Mouse (Mus musculus) T-helper 2 cell (primary cell): ENCODE data around the gene Prc1.

Experiments used
- in situ Hi-C: fragments of 300-600 bp; cut with MboI, MseI; formaldehyde crosslinking; loops from one replicate; pipeline ENCODE4 v1.15.1; 2025; ENCODE audit warnings: high pct_unique_total_duplicates

Prc1 gene

DNA sequence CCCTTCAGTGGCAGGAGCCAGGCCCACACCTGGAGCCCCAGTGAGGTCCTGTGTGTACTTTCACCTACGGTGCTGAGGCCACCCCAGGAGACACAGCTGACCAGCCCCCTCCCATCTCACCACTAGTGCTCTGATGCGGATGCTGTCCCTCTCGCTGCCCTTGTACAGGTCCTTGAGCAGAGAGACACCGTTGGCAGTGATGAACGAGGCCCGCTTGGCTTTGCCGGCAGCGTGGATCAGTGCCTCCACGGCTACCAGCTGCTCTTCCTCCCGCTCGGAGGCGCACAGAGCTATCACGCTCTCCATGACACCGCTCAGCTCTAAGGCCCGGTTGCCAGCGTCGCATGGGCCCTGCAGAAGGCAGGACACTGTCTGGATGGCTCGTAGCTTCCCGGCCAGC is 37.2 kb downstream of the Prc1 start:
- in situ Hi-C loops, result no loop called here

DNA sequence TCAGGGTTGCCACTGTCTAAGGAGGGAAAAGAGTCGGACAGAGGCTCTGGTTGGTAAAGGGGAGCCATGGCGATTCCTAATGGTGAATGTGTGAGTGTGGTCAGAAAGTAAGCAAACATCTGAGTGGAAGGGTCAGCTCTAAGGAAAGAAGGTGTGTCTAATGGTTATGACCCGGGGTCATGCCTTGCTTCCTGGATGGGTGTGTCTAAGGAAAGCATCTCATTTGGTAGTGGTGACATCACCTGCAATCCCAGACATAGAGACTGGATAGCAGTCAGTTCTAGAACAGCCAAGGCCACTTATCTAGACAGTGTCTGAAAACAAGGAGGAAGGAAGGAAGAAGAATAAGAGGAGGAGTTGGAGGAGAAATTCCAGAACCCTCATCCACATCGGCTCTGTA is 40.6 kb downstream of the Prc1 start:
- in situ Hi-C loops, result no loop called here

DNA sequence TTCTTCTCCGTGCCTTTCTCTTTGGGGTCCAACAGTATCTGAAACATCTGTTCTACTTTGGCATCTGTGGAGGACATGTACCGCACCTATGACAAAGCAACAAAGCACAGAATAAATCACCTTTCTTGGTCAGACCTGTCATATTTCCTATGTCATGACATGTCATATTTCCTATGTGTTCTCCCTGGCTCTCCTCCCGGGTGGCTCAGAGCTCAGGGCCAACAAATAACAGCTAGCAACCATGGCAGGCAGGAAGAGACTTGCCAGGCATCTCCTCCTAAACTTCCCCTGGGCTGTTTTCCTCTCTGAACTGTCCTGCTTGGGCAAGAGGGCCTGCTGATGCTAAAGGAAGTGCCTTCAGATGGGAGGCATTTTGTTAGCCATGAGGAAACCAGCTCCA is 42.7 kb downstream of the Prc1 start:
- in situ Hi-C loops, result no loop called here

DNA sequence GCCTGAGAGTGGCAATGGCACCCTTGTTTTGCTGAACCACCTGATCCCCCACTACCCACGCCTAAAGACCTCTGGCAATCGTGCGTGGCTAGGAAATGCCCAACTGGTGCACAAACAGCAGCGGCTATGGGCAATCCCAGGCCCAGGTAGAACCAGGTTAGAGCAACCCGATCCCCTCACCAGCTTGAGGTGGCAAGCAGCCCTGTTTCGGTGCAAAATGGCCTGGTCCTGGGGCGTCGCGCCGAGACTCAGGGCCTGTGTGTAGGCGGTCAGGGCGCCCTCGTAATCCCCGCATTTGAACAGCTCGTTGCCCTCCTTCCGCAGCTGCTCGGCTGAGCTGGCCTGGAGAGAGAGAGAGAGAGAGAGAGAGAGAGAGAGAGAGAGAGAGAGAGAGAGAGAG is 45.1 kb downstream of the Prc1 start:
- in situ Hi-C loops, result no loop called here

DNA sequence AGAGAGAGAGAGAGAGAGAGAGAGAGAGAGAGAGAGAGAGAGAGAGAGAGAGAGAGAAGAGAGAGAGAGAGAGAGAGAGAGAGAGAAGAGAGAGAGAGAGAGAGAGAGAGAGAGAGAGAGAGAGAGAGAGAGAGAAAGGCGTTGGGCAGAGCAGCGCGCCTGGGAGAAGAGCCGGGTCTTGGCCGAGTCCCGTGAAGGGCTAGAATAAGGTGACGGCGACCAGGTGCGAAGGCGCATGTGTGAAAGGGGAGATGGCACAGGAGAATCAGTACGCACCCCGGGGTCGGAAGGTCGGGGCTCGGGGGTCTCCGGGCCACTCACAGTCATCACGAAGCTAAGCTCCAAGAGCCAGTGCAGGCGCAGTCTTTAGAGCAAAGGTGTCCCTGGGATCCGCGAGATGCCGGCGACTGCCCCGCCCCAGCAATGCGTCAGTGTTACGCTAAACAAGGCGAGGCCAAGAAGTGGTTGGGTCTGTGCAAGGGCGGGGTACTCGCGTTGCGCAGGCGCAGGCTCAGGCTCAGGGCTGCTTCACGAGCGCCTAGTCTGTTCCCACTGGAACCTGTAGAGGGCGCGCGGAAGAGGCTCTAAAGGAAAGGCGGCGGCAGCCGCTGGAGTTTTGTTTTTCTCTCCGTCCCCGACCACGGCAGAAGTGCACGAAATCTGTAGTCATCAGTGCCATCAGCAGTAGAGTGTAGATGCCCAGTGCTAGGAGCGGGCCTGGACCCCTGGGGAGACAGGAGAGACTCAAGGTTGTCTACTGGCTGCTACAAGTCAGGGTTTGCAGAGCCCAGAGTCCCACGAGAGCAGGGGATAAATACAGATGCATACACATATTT is 45.8 kb downstream of the Prc1 start:
- in situ Hi-C loops, result no loop called here

DNA sequence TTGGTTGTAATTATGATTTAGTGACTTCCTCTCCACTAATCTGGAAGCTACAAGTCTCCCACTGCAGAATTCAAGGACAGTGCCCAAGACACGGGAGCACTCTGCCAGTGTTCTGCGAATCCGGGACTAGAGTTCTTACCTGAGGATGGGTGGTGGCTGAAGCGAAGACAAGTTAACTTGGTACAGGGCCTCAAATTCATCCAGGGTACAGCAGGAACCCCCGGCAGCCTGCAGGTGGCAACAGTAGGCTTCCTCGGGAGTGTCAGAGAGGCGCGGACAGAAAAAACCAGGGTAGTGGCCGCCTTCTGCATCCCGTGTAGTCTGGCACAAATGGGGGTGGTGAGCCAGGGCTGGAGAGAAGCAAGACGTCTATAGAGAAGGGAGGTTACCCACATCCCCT is 46.5 kb downstream of the Prc1 start, which contains the start of gene Unc45a:
Gene Unc45a, minus strand, starts transcription at position 213 of the 400 bp plus-strand sequence.
- in situ Hi-C loops, result no loop called here

DNA sequence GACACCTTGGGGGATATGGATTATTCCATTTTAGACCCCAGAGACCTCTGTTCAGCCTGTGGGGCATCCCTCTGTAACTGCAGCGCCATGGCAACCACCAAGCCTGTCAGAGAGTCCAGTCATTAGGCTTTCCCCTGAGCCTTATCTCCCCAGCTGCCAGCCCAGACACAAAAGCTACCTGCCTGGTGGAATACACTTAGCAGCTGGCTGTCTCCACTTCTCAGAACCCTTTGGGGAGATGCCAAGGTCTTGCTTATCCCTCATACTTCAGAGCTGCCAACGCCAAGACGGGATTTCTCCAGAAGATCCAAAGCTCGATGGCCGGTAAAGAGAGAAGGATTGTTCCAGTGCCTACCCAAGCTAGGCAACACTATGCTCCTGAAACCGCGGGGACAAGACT is 47.5 kb downstream of the Prc1 start:
- in situ Hi-C loops, result no loop called here

DNA sequence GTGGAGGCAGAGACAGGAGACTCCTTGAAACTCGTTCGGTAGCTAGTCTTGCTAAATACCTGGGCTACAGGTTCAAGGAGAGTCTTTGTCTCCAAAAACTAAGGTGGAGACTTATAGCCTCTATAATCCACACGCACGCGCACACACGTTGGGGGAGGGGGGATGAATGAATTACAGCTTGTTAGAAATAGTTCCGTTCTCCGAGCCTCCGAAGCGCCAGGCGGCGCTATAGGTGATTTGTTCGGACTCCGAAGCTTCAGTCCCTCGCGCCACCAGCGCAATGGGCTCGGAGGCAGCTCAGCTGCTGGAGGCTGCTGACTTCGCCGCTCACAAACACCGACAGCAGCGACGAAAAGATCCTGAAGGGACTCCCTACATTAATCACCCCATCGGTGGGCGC is 48.6 kb downstream of the Prc1 start, which contains the start of gene Hddc3:
Gene Hddc3, plus strand, starts transcription at position 247 of the 400 bp plus-strand sequence.
- in situ Hi-C loops, result no loop called here

DNA sequence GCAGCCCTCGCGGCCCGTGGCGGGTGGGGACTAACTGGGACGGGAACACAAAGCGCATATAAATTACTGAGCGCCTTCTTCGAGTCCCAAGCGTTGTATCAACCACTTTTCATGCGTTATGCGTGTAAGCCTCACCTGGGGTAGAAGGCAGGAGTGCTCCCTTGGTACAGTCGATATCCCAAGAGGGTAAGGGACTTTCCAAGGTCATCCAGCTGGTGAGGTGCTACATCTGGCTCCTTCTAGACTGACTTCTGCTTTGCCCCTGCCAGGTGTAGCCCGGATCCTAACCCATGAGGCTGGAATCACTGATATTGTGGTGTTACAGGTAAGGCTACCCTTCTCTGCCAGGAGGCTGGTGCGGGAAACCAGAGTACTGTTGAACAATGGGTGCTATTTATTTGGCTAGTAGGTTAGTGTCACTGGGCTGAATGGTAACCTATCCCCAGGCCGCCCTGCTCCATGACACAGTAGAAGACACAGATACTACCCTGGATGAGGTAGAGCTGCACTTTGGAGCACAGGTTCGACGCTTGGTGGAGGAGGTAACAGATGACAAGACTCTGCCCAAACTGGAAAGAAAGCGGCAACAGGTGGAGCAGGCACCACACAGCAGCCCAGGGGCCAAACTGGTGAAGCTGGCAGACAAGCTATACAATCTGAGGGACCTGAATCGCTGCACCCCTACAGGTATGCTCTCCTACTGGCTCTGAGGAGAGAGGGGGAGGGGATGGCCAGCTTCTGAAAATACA is 49.2 kb downstream of the Prc1 start:
- in situ Hi-C loops, result no loop called here

DNA sequence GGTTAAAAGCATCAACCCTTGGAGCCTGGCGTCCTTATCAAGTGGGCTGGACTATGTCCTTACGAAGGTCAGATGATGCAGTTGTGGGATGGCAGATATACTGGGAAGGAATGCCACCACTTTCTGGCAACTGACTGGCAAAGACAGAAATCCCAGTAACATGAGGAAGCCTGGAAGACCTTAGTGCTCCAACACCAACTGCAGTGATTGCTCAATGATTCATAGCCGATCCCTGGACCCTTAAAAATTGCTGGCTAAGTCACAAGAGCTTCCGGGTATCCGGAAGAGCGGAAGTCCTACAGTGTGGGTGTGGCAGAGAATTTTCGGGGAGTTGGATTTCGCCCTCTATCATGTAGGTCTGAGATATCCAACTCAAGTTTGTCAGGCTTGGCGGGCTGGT is 51.9 kb downstream of the Prc1 start:
- in situ Hi-C loops, result no loop called here

DNA sequence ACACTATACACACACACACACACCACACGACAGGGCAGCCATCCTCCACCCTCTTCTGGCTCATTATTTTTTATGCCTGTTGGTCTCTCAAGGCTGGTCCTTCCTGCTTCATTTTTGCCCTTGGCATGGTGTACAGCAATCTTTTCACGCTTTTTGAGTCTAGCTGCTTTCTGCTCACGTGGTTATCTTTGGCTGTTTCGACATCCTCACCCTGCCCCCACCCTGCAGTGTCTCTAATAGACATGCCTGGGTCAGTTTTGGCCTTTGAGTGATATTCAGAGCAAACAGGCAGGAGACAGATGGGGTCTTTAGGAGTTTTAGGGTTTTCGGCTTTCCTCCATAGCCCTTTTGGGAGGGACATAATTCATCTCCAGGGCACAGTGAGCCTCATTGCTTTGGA is 52.6 kb downstream of the Prc1 start:
- in situ Hi-C loops, result no loop called here

DNA sequence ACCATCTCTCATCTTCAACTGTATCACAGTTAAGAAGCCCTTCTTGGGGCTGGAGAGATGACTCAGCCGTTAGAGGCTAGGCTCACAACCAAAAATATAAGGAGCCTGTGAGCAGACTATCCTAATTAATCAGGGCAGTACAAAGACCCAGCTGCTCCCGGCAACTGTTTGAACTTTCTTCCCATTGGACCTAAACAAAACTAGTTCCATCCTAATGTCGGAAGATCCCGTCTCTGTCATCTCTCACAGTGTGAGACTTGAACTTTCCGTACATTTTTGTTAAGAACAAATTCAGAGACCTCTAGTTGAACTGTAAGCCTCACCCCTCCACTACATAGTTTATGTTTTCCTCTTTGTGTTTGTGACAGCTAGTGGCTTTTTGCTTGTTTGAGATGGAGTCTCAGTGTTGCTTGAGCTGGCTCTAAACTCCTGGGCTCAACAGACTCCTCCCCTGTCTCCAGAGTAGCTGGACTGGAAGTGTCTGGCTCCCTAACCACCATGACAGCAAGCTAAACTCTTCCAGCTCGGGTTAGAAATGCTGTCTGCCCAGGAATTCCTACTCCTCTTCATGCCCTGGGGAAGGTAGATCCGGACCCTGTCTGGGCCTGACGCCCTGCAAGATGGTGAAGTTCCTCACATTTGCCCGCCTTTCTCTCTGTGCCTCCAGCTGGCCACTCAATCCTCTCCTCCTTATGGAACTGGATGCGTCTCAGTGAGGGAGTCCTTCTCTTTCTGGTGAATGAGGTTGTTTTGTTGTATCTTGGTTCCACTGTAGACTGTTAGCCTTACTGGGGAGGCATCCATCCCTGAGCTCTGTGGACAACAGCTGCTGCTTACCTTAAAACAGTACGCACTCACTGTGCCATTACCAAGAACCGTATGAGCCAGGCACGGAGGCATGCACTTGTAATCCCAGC is 53.7 kb downstream of the Prc1 start:
- in situ Hi-C loops, result no loop called here

DNA sequence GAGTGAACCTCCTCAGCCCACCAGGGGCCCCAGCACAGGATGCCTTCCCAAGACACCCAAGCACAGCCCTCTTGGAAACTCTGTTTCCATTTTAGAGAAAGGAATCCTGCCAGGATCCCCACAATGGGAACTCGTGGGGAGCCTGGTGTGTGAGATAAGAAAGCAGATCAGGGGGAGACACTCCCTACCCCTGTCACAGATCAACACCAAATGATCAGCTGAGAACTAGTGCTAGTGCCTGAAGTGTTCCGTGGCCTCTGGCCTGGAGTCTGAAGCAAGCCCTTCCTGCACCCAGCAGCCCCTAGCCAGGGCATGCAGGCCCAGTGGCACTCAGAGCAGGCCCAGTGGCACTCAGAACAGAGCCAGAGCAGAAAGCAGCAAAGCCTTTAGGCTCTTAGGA is 56.6 kb downstream of the Prc1 start:
- in situ Hi-C loops, result no loop called here

DNA sequence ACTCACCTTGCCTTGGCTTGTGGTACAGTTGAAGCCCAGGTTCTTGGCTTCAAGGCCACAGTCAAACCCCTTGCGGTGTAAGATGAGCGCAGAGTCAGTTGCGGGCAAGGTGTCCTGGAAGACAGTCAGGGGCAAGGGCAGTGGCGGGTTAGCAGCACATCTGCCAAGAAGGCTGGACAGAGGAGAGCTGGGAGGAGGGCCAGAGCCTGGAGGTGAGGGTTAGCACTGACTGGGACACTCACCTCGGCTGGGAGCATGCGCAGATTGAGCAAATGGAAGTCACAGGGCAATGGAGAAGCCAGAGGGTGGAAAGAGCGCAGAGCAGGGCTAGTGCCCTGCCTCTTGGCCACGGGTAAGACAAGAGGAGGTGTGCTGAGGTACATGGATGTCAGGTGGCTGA is 58.7 kb downstream of the Prc1 start:
- in situ Hi-C loops, result no loop called here

DNA sequence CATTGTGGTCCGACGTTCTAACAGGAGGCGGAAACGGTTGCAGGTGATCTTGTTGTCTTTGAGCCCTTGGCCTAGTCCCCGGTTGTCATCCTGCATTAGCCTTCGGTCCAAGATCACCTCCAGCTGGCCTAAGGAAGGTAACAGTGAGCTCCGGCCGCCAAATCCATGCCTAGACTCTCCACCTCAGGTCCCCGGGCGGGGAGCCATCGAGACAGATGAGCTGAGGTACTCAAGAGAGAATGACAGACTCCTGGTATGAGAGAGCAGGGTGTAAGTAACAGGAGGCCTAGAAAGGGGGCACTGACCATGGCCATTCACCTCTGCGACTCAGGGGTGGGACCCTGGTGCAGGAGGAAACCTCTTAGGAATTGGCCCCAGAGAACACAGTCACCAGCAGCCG is 62.1 kb downstream of the Prc1 start:
- in situ Hi-C loops, result no loop called here

DNA sequence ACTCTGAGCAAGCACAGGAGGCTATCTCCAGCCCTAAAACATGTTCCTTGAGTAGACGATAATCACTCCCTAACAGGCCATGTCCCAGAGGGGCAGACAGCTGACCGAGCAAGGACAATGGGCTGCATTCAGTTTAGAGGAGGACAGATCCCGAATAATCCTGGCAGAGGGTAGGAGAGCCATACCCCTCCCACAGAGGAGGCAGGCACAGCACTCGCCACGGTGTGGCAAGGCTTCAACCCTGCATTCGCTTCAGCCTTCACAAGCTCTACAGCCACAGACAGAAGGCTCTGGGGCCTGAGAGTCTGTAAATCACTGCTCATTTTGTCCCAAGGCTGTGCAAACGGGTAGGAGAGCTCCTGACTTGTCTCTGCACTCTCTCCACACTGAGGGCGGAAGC is 62.9 kb downstream of the Prc1 start:
- in situ Hi-C loops, result no loop called here

DNA sequence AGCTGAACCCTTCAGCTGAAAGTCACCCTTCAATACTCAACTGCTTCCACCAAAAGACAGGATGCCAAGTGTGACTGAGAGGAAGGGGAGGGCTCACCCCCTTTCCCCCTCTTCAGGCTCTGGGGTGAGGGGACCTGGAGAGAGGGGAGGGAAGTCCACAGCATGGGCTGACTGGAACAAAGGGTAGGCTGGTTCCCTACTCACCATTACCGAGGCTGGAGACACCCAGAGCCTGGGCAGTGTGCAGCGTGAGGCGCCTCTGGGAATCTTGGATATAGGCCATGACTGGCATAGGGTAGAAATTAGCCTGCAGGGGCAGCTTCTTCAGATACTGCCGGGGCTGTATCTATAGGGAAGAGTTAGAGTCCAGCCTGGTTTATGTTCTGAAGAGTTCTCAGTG is 63.8 kb downstream of the Prc1 start:
- in situ Hi-C loops, result no loop called here

DNA sequence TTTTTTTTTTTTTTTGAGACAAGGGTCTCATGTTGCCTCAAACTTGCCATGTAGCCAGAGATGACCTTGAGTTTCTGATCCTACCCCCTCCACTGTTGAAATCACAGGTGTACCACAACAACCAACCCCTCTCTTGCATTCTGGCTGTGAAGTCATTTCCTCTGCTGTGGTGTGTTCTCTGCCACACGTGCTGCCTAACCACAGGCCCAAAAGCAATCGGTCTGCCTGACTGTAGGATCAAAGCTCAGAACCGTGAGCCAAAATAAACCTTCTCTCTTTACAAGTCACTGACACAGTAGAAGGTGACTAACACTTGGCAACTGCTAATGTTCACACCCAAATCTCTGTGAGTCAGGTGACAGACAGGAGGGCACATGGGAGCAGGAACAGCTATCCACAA is 66.2 kb downstream of the Prc1 start:
- in situ Hi-C loops, result no loop called here

DNA sequence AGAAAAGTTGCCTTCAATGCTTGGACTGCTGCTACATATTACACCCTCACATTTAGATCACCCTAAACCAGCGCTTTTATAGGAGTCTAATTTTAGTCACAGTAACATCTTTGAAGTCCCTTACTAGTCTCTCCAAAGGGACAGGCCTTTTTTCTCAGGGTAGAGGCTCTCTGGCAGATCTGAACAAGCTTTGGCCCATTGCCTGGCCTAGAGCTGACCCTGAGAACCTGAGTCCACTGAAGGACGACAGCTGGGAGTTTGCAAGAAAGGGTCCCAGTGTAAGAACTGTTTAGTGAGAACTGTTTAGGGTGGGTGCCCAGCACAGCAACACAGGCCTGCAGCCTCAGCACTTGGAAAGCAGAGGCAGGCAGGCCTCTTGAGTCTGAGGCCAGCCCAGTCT is 71.5 kb downstream of the Prc1 start:
- in situ Hi-C loops, result no loop called here
